Mouse (Mus musculus) heart, adult 9 months (tissue): Measurements from ENCODE around the gene Tdrd3.
A peak's percentile ranks its signal among the peaks of the same experiment; 100 is the strongest.

ENCODE experiments used
- DNase-seq, 2 experiments: peaks; one replicate each; pipeline ENCODE4 v3.0.0; 2022; ENCODE audit warnings: low spot score in 2 of 2

The Tdrd3 gene

DNA sequence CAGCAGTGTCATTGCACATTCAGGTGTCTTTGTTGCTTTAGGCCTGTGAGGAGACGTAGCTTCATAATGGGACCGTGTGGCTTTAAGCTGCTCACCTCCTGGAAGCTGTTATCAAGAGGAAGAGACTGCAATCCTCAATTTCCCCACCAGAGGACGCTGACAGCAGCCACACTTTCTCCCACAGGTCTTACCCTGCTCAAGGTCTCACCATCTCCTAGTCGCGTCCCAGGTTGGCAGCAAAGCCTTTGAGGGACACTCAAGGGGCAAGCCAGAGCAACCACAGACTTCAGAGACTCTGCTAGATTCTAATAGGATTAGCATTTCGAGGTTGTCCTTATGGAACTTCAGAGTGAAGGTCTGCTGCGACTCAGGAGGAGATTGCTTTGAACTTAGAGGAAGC is 149.8 kb downstream of the Tdrd3 start:
- DNase-seq, result no peak

GRCm38 (mm10) chr14:87567034-87567461 is 150.6 kb downstream of the Tdrd3 start:
- DNase-seq, result no peak

DNA sequence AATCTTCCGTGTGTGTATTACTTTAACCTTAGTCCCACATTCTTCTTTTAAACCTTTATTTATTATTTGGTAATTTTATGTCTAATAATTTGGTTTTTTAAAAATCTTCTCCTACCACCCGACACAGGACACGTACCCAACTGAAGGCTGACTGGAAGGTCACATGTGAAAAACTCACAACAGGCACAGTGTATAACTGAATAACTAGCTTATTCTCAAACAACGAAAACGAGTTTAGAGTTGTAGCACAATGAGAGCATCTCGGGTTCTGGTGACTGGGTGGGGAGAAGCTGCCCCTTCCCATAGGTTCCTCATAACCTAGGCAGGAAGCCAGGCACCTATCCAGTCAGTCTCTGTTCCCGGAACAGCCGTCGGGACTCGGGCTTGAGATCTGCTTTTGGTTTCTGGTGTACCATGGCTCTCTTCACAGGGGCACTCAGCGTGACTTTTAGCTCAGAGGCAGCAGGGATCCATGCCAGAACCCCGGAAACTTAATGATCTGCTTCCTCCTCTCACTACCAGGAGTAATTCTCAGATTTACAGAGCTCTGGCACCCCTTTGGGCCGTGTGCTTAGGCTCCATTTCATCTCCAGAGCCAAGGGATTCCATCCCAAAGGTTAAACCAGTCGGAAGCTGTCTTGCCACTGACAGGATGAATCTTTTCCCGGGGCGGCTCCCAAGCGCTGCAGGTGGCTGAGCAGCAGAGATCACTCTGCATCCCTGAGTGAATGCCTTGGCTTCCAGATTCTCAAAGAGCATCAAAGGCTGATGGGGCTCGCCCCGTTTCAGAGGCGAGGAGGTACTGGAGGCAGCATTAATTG is 151.4 kb downstream of the Tdrd3 start:
- peak in 1 of 2 experiments; percentile 1 for DNase-seq

GRCm38 (mm10) chr14:87568447-87568908 is 152.0 kb downstream of the Tdrd3 start:
- peak; percentile 24 to 32 for DNase-seq

DNA sequence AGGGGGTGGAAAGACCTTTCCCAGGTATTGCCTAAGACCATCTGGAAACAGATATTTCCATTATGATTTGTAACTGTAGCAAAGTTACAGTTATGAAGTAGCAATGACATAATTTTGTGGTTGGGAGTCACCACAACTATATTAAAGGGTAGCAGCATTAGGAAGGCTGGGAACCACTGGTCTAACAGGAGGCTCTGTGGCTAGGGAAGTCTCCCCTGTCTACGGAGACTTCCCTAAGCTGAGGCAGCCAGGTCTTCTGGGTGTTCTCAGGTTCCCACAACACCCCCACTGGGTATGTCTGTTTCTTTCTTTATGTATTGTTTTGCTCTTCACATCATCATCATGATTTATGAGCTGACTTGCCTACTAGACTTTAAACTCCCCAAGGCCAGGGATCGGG is 153.0 kb downstream of the Tdrd3 start:
- DNase-seq, result no peak

GRCm38 (mm10) chr14:87572453-87572852 is 156.0 kb downstream of the Tdrd3 start:
- no peak for DNase-seq

DNA sequence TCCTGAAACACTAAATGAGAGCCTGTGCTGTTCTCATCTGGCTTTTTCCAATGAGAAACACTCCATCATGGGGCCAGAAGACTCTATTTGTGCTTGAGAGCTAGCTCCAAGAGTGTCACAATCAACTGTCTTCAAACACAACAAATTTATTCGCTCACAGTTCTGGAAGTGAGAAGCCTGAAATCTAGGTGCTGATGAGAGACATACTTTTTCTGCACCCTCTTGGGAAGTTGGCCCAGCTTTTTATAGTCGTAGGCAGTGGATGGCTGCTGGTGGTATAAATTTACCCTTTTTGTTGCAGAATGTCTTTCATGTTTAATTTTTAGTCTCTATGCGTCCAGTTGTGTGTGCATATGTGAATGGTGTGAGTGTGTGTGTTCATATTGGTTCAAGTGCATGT is 166.2 kb downstream of the Tdrd3 start:
- no peak for DNase-seq
